Mouse (Mus musculus) bone marrow macrophage, adult 2 months (primary cell): Measurements from ENCODE around the gene Pak1. TPM values are rescaled to one million over a fixed set of nuclear protein-coding genes. Genes with fewer than 3 reads are reported as not detected.

ENCODE experiments used
- H3K27ac ChIP-seq: 2 replicates; pipeline ENCODE4 v1.5.1; 2012; ENCODE audit warnings: low read depth, low read length; ENCODE audit not compliant: insufficient read depth
- H3K4me1 ChIP-seq: 2 replicates; pipeline ENCODE4 v1.6.1; 2012; ENCODE audit warnings: low read length; ENCODE audit not compliant: control insufficient read depth, insufficient read depth
- H3K4me3 ChIP-seq: 2 replicates; pipeline ENCODE4 v1.5.1; 2012; ENCODE audit warnings: mild to moderate bottlenecking, low read length, moderate library complexity; ENCODE audit not compliant: insufficient read depth
- CTCF ChIP-seq: IDR thresholded peaks from 2 replicates; pipeline ENCODE4 v1.5.1; 2012; ENCODE audit warnings: low read depth, mild to moderate bottlenecking, low read length, moderate library complexity
- POLR2A ChIP-seq: IDR thresholded peaks from 2 replicates; pipeline ENCODE4 v1.6.1; 2012; ENCODE audit warnings: mild to moderate bottlenecking, low read depth, low read length, borderline replicate concordance
- polyA plus RNA-seq: library from polyadenylated mRNA; stranded (reverse); fragments of >200 nt; gene quantifications from 2 replicates; pipeline ENCODE4 v1.2.4, GENCODE M21; 2012; ENCODE audit not compliant: missing spikeins, insufficient read depth, insufficient read length

The Pak1 gene
- polyA plus RNA-seq, 1 experiment = 92.7 TPM

DNA sequence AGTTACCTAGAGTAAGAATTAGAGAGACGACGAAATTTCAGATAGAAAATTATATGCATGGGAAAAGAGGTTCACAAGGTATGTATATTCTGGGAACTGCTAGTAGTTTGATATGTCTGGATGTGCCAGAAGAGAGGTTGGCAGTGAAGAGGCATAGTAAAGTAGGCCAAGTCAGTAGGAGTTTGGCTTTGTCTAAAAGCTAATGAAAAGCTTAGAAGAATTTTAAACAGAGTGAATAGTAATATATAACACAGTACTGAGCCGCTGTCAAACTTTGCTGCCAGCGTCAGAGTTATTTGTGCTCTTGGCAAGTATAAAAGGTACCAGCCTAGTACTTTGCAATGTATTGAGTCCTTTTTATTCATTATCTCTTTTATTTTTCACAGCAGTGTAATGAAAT lies 84.1 kb downstream of the Pak1 start:
- Histone ChIP-seq H3K4me3 (no peak overlapping the region), H3K27ac (no peak overlapping the region), H3K4me1 (no peaks in the 10 kb centered on the region)
- TF ChIP-seq CTCF (no peak), POLR2A (no peak)

DNA sequence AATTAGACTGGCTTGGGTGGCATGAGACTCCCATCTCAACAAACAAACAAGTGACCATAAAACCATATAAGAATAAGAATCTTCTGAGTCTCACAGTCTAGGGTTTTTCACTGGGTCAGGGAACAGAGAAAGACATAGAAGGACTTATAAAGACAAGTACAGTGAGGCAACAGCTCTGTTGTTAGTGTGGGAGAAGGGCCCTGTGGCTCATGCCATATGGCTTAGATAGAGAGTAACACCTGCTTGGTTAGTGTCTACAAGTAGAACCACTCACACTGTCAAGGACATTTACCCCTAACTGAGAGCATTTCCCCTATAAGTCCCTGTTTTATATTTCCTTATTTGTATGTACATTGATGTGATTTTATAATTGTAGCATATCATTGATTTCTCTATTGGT lies 85.0 kb downstream of the Pak1 start:
- Histone ChIP-seq H3K27ac (no peak overlapping the region), H3K4me3 (no peak overlapping the region), H3K4me1 (no peaks in the 10 kb centered on the region)
- TF ChIP-seq CTCF (no peak), POLR2A (no peak)

DNA sequence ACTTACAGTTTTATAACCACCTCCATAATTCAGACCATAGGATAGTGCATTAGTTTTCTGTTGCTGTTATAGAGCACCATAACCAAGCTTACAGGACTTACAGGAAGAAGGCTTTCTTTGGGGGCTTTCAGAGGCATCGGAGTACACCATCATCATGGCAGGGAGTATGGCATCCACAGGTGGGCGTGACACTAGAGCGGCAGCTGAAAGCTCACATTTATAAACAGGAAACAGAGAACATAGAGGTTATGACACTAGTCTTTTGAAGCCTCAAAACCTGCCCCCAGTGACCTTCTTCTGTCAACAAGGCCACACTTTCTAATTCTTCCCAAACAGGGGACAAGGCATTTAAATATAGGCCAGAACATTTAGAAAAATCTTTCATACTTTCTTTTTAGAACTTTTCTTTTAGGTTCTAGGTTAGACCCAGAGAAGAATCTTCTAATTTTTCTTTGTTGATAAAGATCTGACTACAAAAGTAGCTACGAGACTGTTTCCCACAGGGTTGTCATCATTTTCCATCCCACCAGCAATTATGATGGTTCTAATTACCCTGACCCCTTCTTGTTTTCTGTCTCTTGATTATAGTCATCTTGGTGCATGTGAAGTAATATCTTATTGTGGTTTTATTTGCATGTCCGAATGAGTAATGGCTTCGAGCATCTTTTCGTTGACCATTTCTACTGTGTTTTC lies 89.7 kb downstream of the Pak1 start:
- H3K4me1 ChIP-seq = no peaks in the 10 kb centered on the region
- no peak for TF ChIP-seq POLR2A
- TF ChIP-seq CTCF = no peak
- no peak overlapping the region for H3K4me3 ChIP-seq
- no peak overlapping the region for H3K27ac ChIP-seq

DNA sequence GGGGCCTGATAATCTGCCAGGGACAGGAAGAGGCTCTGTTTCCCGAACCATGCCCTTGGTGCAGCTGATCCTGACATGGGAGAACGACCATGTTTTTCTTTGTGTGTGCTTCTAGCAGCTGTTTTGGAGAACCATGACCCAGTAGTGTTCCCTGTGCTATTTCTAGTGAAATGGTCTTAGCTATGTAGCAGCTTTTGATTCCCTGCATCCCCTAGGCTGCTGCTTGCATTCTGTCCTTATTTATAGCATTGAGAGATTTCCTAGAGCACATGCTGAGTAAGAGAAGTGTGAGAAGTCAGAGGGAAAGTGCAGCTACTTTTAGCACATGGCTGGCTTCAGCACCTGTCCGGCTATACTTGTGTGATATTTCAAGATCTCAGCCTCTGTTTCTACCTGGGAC lies 123.3 kb downstream of the Pak1 start:
- Histone ChIP-seq H3K4me3 (no peak overlapping the region), H3K27ac (no peak overlapping the region), H3K4me1 (peaks cover 2% of the 10 kb centered on the region)
- no peak for TF ChIP-seq CTCF
- no peak for TF ChIP-seq POLR2A

DNA sequence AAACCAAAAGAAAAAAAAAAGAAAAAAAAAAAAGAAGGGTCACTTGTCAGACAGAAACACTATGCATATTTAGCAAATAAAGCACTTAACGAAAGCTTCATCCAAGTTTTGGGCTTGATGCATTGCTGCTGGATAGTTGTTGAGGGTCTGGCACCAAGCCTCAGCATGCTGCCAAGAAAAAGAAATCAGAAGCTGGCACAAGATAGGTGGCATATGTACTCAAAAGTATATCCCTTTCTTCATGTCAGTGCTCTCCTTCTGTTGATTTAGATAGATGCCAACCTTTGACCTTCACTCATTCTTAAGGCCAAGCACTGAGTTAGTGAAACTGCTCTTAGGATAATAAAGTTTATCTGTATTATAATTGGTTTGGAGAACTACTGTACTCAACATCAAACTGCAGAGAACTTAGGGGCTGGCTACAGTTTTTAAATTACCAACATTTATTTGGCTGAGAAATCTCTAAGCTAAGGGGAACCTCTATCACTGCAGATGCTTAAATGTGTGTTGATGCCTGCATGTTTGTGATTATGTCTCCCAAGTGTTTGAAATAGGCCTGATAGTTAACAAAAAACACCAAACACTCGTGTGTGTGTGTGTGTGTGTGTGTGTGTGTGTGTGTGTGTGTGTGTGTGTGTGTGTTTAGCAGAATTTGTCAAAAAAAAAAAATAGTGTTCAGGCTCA lies 126.6 kb downstream of the Pak1 start:
- H3K4me3 ChIP-seq = no peak overlapping the region
- no peak overlapping the region for H3K27ac ChIP-seq
- no peak for TF ChIP-seq CTCF
- no peak for TF ChIP-seq POLR2A
- H3K4me1 ChIP-seq = no peaks in the 10 kb centered on the region

DNA sequence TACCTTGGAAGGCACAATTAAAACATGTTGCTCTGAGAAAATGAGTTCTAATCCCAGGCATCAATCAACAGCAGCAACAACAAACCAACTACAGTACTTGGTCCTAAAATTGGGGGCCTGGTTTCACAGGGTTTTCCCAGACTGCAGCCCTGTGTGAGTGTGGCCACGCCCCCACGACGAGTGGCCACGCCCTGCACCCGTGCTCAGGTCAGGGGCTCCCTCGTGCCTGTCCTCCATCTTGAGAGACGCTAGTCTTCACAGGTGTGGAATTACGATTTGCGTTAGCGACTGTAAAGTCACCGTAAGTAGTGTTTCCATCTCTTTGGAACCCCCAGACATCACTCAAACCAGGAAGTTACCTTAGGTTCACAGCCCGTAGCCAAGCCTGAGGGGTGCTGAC lies 131.4 kb downstream of the Pak1 start, which contains the start of gene Gdpd4:
TSS of gene Gdpd4 (plus strand) at position 214 of the 400 bp plus-strand sequence.
- no peak for TF ChIP-seq CTCF
- TF ChIP-seq POLR2A = no peak
- H3K4me1 ChIP-seq = no peaks in the 10 kb centered on the region
- no peak within 1 kb of the TSS for H3K4me3 ChIP-seq
- H3K27ac ChIP-seq = no peak within 1 kb of the TSS

DNA sequence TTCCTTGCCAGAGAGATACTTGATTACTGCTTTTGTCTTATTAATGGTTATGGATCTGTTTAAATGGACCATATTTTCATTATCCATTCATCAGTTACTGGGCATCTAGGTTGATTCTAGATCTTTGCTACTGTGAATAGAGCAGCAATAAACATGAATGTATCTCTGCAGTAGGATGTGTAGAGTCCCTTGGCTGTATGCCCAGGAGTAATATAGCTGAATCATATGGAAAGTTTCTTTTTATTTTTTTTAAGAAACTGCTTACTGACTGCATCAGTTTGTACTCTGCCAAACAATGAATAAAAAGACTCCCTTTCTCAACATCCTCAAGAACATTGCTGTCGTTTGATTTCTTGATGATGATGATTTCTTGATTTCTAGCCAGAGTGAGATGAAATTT lies 137.5 kb downstream of the Pak1 start:
- no peak overlapping the region for H3K4me3 ChIP-seq
- no peaks in the 10 kb centered on the region for H3K4me1 ChIP-seq
- TF ChIP-seq CTCF (no peak), POLR2A (no peak)
- H3K27ac ChIP-seq = no peak overlapping the region

DNA sequence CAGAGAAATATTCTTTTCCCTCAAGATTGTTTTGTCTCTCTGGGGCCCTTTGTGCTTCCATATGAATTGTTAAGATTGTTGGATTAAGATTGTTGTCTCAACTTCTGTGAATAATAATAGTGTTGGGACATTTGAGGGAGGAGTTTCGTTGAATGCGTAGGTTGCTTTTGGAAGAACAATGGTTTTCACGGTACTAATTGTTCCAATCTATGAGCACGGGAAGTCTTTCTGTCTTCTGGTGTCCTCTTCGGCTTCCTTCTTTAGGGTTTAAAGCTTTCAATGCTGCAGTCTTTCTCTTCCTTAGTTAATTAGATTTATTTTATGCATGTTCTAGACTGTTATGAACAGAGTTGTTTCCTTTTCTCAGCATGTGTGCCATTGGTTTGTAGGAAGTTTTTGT lies 138.6 kb downstream of the Pak1 start:
- TF ChIP-seq POLR2A (no peak), CTCF (no peak)
- no peak overlapping the region for H3K27ac ChIP-seq

DNA sequence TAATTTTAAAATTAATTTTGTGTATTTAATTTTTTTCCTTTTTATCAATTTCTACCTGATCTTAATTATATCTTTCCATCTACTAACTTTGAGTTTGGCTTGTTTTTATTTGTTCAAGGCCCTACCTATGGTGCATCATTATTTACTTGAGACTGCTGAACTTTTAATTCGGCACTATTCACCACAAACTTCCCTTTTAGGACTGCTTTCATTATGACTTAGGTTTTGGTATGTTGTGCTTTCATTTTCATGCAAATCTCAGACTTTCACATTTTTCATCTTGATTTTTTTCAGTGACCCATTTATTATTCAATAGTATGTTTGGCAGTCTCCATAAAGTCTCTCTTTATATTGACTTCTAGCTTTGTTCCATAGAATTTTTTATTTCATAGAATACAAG lies 156.1 kb downstream of the Pak1 start:
- no peak overlapping the region for H3K27ac ChIP-seq
- H3K4me3 ChIP-seq = no peak overlapping the region
- TF ChIP-seq POLR2A (no peak), CTCF (no peak)
- peaks cover 6% of the 10 kb centered on the region for H3K4me1 ChIP-seq

More for the DNA sequence above, 138.6 kb downstream of the Pak1 start:
- no peak overlapping the region for H3K4me3 ChIP-seq
- H3K4me1 ChIP-seq = no peaks in the 10 kb centered on the region

Other genes starting within 250 kb of the Pak1 start
- 15.9 and 20.6 TPM in 2 replicates for gene Aamdc, start 209.0 kb upstream of the Pak1 start, polyA plus RNA-seq
- 23.1 and 31.4 TPM in 2 replicates for gene Rsf1, start 208.7 kb upstream of the Pak1 start, polyA plus RNA-seq
- 35.4 and 41.0 TPM in 2 replicates for gene Clns1a, start 91.9 kb upstream of the Pak1 start, polyA plus RNA-seq
- 1.6 TPM in 1 of 2 replicates, not detected in the other for gene Aqp11, start 50.3 kb upstream of the Pak1 start, polyA plus RNA-seq
- not detected in 2 replicates for gene Gdpd4, start 131.4 kb downstream of the Pak1 start, polyA plus RNA-seq